In the genomic region with DNA sequence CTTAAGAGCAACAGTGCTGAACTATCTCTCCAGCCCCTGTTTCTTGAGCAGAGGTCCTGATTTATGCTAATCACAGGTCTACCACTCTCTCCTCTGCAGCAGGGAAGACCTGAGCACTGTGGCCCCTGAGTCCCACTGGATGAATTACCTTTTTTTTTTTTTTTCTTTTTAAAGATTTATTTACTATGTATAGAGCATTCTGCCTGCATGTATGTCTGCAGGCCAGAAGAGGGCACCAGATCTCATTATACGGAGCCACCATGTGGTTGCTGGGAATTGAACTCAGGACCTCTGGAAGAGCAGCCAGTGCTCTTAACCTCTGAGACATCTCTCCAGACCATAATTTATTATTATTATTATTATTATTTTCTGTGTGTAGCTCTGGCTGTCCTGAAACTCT, we compare ENCODE assay signal across 16 mouse cellular contexts. TPM values are rescaled to one million over a fixed set of nuclear protein-coding genes. Genes with fewer than 3 reads are reported as not detected.
A peak's percentile ranks its signal among the peaks of the same experiment; 100 is the strongest.
DNase-seq lines count a peak whose midpoint lies in the region; ATAC-seq and TF ChIP-seq lines count a peak whose summit lies in the region.
"Had no signal": no experiment of that assay in that cellular context is flagged by ENCODE, and none has a peak within 500 bp of the region (broad histone marks: within the 10 kb centered on the region; RNA-seq: fewer than 3 reads in every experiment).

No protein-coding gene starts in this region.

- H3K4me2 ChIP-seq in liver, embryonic 14.5 days (ENCODE audit: low read depth) = no peak overlapping the region
- H3K4me2 ChIP-seq in liver, embryonic 11.5 days = no peak overlapping the region
- H3K4me2 ChIP-seq in CH12.LX (ENCODE audit: insufficient read depth, low read depth, poor library complexity, severe bottlenecking) = no peak overlapping the region
- H3K4me2 ChIP-seq: embryonic facial prominence, embryonic 12.5 days; liver, embryonic 13.5 days had no signal

- H3K27ac ChIP-seq in liver, embryonic 14.5 days = no peak overlapping the region
- H3K27ac ChIP-seq in liver, embryonic 11.5 days (ENCODE audit: low read depth, low read length) = no peak overlapping the region
- no peak overlapping the region for H3K27ac ChIP-seq in CH12.LX (ENCODE audit: insufficient read depth, low read depth)
- H3K27ac ChIP-seq: embryonic facial prominence, embryonic 12.5 days; heart, embryonic 10.5 days; liver, embryonic 13.5 days had no signal

- H3K4me1 ChIP-seq in liver, embryonic 14.5 days (replicated peaks; ENCODE audit: control insufficient read depth in 2 of 2, insufficient read depth in 2 of 2, low read length in 1 of 2) = peaks cover 0 to 4% of the 10 kb centered on the region in 2 experiments; a peak in 2 of 4 replicates
- peaks cover 12% of the 10 kb centered on the region; the same call in 1 of the 2 replicates for H3K4me1 ChIP-seq in liver, embryonic 11.5 days (replicated peaks; ENCODE audit: control insufficient read depth, insufficient read depth, low read length)
- H3K4me1 ChIP-seq in CH12.LX (ENCODE audit: control insufficient read depth in 1 of 2, insufficient read depth in 2 of 2) = peaks cover 6 to 26% of the 10 kb centered on the region in 2 experiments

- H3K27me3 ChIP-seq in liver, embryonic 14.5 days (ENCODE audit: control insufficient read depth, insufficient read depth, low read length) = no peaks in the 10 kb centered on the region
- no peaks in the 10 kb centered on the region for H3K27me3 ChIP-seq in liver, embryonic 11.5 days (replicated peaks; ENCODE audit: control insufficient read depth, insufficient read depth, low read length)
- no peaks in the 10 kb centered on the region for H3K27me3 ChIP-seq in CH12.LX (replicated peaks)
- H3K27me3 ChIP-seq: embryonic facial prominence, embryonic 12.5 days; liver, embryonic 13.5 days had no signal

- peak; percentile 31 for DNase-seq in embryo, embryonic 10.5 days (ENCODE audit: low spot score)
- no peak for DNase-seq in embryo, embryonic 11 days
- DNase-seq in liver, embryonic 14.5 days (ENCODE audit: low read depth in 3 of 3, low spot score in 3 of 3) = no peak
- no peak for DNase-seq in liver, embryonic 11.5 days (ENCODE audit: low spot score)
- DNase-seq in CH12.LX (ENCODE audit: extremely low read depth) = no peak
- peak; percentile 60 for DNase-seq in naive thymus-derived CD4-positive, alpha-beta T cell, adult 2 months (ENCODE audit: low read depth)
- DNase-seq in left cerebral cortex, adult 9 months (ENCODE audit: low spot score in 2 of 2) = no peak
- DNase-seq: adrenal gland, adult 2 months; cerebellum, adult 18-20 months; liver, embryonic 13.5 days; midbrain, embryonic 14.5 days had no signal

- no peak for TF ChIP-seq EP300 in liver, embryonic 14.5 days (IDR thresholded peaks at IDR 0.05; ENCODE audit: low read depth)
- TF ChIP-seq EP300 in CH12.LX (IDR thresholded peaks at IDR 0.05; ENCODE audit: low read length) = no peak

- ATAC-seq in liver, embryonic 14.5 days (ENCODE audit: insufficient read depth) = no peak
- no peak for ATAC-seq in liver, embryonic 11.5 days (replicated peaks; ENCODE audit: low FRiP score)
- ATAC-seq in inflammation-experienced regulatory T-cells, adult 6 months = no peak
- ATAC-seq: forebrain, embryonic 16.5 days; hindbrain, embryonic 16.5 days had no signal

- 13% methylated on average over 1 of the region's 1 CpGs for WGBS in liver, embryonic 14.5 days (ENCODE audit: insufficient replicate concordance)
- 12% methylated on average over 1 of the region's 1 CpGs for WGBS in liver, embryonic 11.5 days

- no peaks in the 10 kb centered on the region for H3K9me3 ChIP-seq in liver, embryonic 14.5 days (ENCODE audit: control insufficient read depth, low read length)
- H3K9me3 ChIP-seq in liver, embryonic 11.5 days (ENCODE audit: control insufficient read depth, low read length) = no peaks in the 10 kb centered on the region
- H3K9me3 ChIP-seq in CH12.LX (replicated peaks; ENCODE audit: low read length) = no peaks in the 10 kb centered on the region
- H3K9me3 ChIP-seq: embryonic facial prominence, embryonic 12.5 days; heart, embryonic 10.5 days; liver, embryonic 13.5 days had no signal

- H3K9ac ChIP-seq in liver, embryonic 14.5 days (replicated peaks) = no peak overlapping the region
- H3K9ac ChIP-seq in liver, embryonic 11.5 days (ENCODE audit: low read depth, low read length) = no peak overlapping the region
- no peak overlapping the region for H3K9ac ChIP-seq in CH12.LX (ENCODE audit: insufficient read depth, low read depth)
- H3K9ac ChIP-seq: embryonic facial prominence, embryonic 12.5 days; liver, embryonic 13.5 days had no signal

- dilution Hi-C loops in CH12.LX (cut with MboI; ENCODE audit: extremely low pct_ligation_motif_present, extremely low pct_unique_long_range_greater_than_20kb, low sequenced_read_pairs) = no loop called here

- no peaks in the 10 kb centered on the region for H3K36me3 ChIP-seq in liver, embryonic 14.5 days (replicated peaks; ENCODE audit: control insufficient read depth, insufficient read depth, low read depth)
- H3K36me3 ChIP-seq in liver, embryonic 11.5 days (ENCODE audit: control insufficient read depth, insufficient read depth, low read length) = peaks cover 2% of the 10 kb centered on the region; the same call in 1 of the 2 replicates
- H3K36me3 ChIP-seq in CH12.LX (replicated peaks in 1 of 2; ENCODE audit: control insufficient read depth in 1 of 2, insufficient read depth in 1 of 2, low read length in 1 of 2) = peaks cover 16 to 27% of the 10 kb centered on the region in 2 experiments

- H3K4me3 ChIP-seq in liver, embryonic 14.5 days (ENCODE audit: insufficient read depth in 1 of 2, low read depth in 2 of 2, low read length in 2 of 2) = no peak overlapping the region
- H3K4me3 ChIP-seq in liver, embryonic 11.5 days (ENCODE audit: low read depth, low read length) = no peak overlapping the region
- no peak overlapping the region for H3K4me3 ChIP-seq in CH12.LX (replicated peaks in 1 of 3; ENCODE audit: low read depth in 2 of 3, low read length in 2 of 3, poor library complexity in 1 of 3)
- H3K4me3 ChIP-seq: embryonic facial prominence, embryonic 12.5 days; heart, embryonic 10.5 days; liver, embryonic 13.5 days had no signal

- no peaks in the 10 kb centered on the region for H3K79me2 ChIP-seq in CH12.LX (replicated peaks; ENCODE audit: control insufficient read depth, extremely low read depth, insufficient read depth, poor library complexity, severe bottlenecking)

- peak; percentile 47 for TF ChIP-seq RAD21 in CH12.LX (IDR thresholded peaks at IDR 0.05; ENCODE audit: low read depth, low read length)

- TF ChIP-seq POLR2A in CH12.LX (IDR thresholded peaks at IDR 0.05; ENCODE audit: low read depth, low read length) = no peak

- in situ Hi-C loops in CH12.LX (cut with MboI; ENCODE audit: low pct_ligation_motif_present, low pct_unique_long_range_greater_than_20kb, low sequenced_read_pairs) = loop anchor here (10.0 to 25.0 kb wide), 2 partner anchors 269 to 427 kb away; no protein-coding TSS in a partner anchor

- peak; percentile 57 for TF ChIP-seq CTCF in liver, embryonic 14.5 days (IDR thresholded peaks at IDR 0.05; ENCODE audit: low read depth)
- TF ChIP-seq CTCF in CH12.LX (conservative IDR thresholded peaks at IDR 0.05 in 1 of 2, IDR thresholded peaks at IDR 0.05 in 1 of 2; ENCODE audit: low read depth in 2 of 2, low read length in 2 of 2) = peak in 1 of 2 experiments; percentile 60; a peak in 1 of 4 replicates

TF ChIP-seq in CH12.LX, 34 proteins besides CTCF, POLR2A, EP300 and RAD21 (continues in another document):
- TF ChIP-seq USF2 (conservative IDR thresholded peaks at IDR 0.05; ENCODE audit: low read depth, low read length) = no peak
- no peak for TF ChIP-seq MAFK (IDR thresholded peaks at IDR 0.05; ENCODE audit: insufficient replicate concordance, low read length)
- peak; percentile 65; the same call in 1 of the 2 replicates for TF ChIP-seq MYC (IDR thresholded peaks at IDR 0.05; ENCODE audit: low read depth, low read length)
- no peak for TF ChIP-seq HCFC1 (IDR thresholded peaks at IDR 0.05; ENCODE audit: low read depth, low read length)
- no peak for TF ChIP-seq TBP (conservative IDR thresholded peaks at IDR 0.05; ENCODE audit: low read depth, low read length)

RNA-seq across cellular contexts. Expression of gene Wdr73, which starts 15.4 kb away (rescaled TPM):
- polyA plus RNA-seq in liver, embryonic 14.5 days (2012; rRNA removed) = 8.8 and 10.7 TPM in 2 replicates
- 11.8 and 13.5 TPM in 2 replicates for polyA plus RNA-seq in liver, embryonic 14.5 days (2014; fragmentation: Nextera tagmentation; extraction: Ambion mirVana)
- 42.8 and 44.0 TPM in 2 replicates for polyA plus RNA-seq in liver, embryonic 11.5 days (2014; fragmentation: Nextera tagmentation; extraction: Ambion mirVana)
- total RNA-seq in CH12.LX (2012; rRNA removed) = 42.4 and 48.9 TPM in 2 replicates
- total RNA-seq in CH12.LX (2014; rRNA removed) = 55.7 and 64.2 TPM in 2 replicates
- 44.6 and 48.1 TPM in 2 replicates for polyA plus RNA-seq in CH12.LX (2012; ENCODE audit: insufficient read length, low read depth)
- 10 to 100 TPM; 18.5 to 29.9 (median 29.1) TPM for polyA plus RNA-seq in inflammation-experienced regulatory T-cells, adult 6 months (2017; shearing (Covaris generic))

RNA-seq across cellular contexts. Expression of gene Nmb, which starts 19.2 kb away (rescaled TPM):
- polyA plus RNA-seq in liver, embryonic 14.5 days (2012; rRNA removed) = 1.3 and 2.1 TPM in 2 replicates
- 1.9 and 2.0 TPM in 2 replicates for polyA plus RNA-seq in liver, embryonic 14.5 days (2014; fragmentation: Nextera tagmentation; extraction: Ambion mirVana)
- 2.4 and 3.4 TPM in 2 replicates for polyA plus RNA-seq in liver, embryonic 11.5 days (2014; fragmentation: Nextera tagmentation; extraction: Ambion mirVana)
- total RNA-seq in CH12.LX (2012; rRNA removed) = 0.47 and 0.67 TPM in 2 replicates
- total RNA-seq in CH12.LX (2014; rRNA removed) = 0.66 TPM in 1 of 2 replicates, not detected in the other
- 0.47 and 1.1 TPM in 2 replicates for polyA plus RNA-seq in CH12.LX (2012; ENCODE audit: insufficient read length, low read depth)
- polyA plus RNA-seq in inflammation-experienced regulatory T-cells, adult 6 months (2017; shearing (Covaris generic)) = 10 to 100 TPM; 70.6 to 79.3 (median 79.1) TPM

RNA-seq across cellular contexts. Expression of gene Zscan2, which starts 24.9 kb away (rescaled TPM):
- polyA plus RNA-seq in liver, embryonic 14.5 days (2012; rRNA removed) = 1.2 and 1.3 TPM in 2 replicates
- 0.08 and 0.13 TPM in 2 replicates for polyA plus RNA-seq in liver, embryonic 14.5 days (2014; fragmentation: Nextera tagmentation; extraction: Ambion mirVana)
- 1.0 and 1.4 TPM in 2 replicates for polyA plus RNA-seq in liver, embryonic 11.5 days (2014; fragmentation: Nextera tagmentation; extraction: Ambion mirVana)
- 2.3 and 3.7 TPM in 2 replicates for total RNA-seq in CH12.LX (2012; rRNA removed)
- total RNA-seq in CH12.LX (2014; rRNA removed) = 0.82 and 1.3 TPM in 2 replicates
- polyA plus RNA-seq in CH12.LX (2012; ENCODE audit: insufficient read length, low read depth) = 1.7 TPM in 2 replicates
- 1 to 10 TPM; 2.4 to 3.1 (median 2.6) TPM for polyA plus RNA-seq in inflammation-experienced regulatory T-cells, adult 6 months (2017; shearing (Covaris generic))

RNA-seq across cellular contexts. Expression of gene Iqgap1, which starts 59.9 kb away (rescaled TPM):
- polyA plus RNA-seq in liver, embryonic 14.5 days (2012; rRNA removed) = 4.6 and 5.5 TPM in 2 replicates
- polyA plus RNA-seq in liver, embryonic 14.5 days (2014; fragmentation: Nextera tagmentation; extraction: Ambion mirVana) = 11.2 and 11.6 TPM in 2 replicates
- polyA plus RNA-seq in liver, embryonic 11.5 days (2014; fragmentation: Nextera tagmentation; extraction: Ambion mirVana) = 28.2 and 30.6 TPM in 2 replicates
- total RNA-seq in CH12.LX (2012; rRNA removed) (77.0 and 87.5 TPM in 2 replicates), CH12.LX (2014; rRNA removed) (43.1 and 49.6 TPM in 2 replicates)
- polyA plus RNA-seq in CH12.LX (2012; ENCODE audit: insufficient read length, low read depth) = 83.1 and 126 TPM in 2 replicates
- 100 to 1,000 TPM; 197 to 297 (median 271) TPM for polyA plus RNA-seq in inflammation-experienced regulatory T-cells, adult 6 months (2017; shearing (Covaris generic))

Comparison
In these comparisons a context has a peak if more than half of its experiments do, and no peak if none do; other contexts are left out.
1. DNase-seq: peak in embryo, embryonic 10.5 days (single experiment) and naive thymus-derived CD4-positive, alpha-beta T cell, adult 2 months (single experiment); none in embryo, embryonic 11 days (single experiment), liver, embryonic 14.5 days (0 of 3), liver, embryonic 11.5 days (single experiment), CH12.LX (single experiment) and left cerebral cortex, adult 9 months (0 of 2).
2. RNA of gene Nmb, which starts 19.2 kb away (polyA plus RNA-seq): 70.6 to 79.3 TPM in inflammation-experienced regulatory T-cells, adult 6 months; 2.4 to 3.4 TPM in liver, embryonic 11.5 days, 1.3 to 2.1 TPM in liver, embryonic 14.5 days and 0.47 to 1.1 TPM in CH12.LX; every median in the first group is over 10 times any median in the second.